Mouse (Mus musculus) c-Kit-positive CD71-positive TER-119-positive erythroid progenitor cells, embryonic 14.5 days (primary cell): ENCODE data around the gene Drg1.
A peak's percentile ranks its signal among the peaks of the same experiment; 100 is the strongest.

Source experiments
- DNase-seq: peaks from one replicate; pipeline ENCODE4 v3.0.0-alpha.2; 2013; ENCODE audit warnings: low spot score

Gene Drg1

GRCm38 (mm10) chr11:3266079-3266685 lies at the start of gene Drg1:
Drg1 (minus strand) TSS chr11:3266415.
- peak; percentile 89 for DNase-seq

DNA sequence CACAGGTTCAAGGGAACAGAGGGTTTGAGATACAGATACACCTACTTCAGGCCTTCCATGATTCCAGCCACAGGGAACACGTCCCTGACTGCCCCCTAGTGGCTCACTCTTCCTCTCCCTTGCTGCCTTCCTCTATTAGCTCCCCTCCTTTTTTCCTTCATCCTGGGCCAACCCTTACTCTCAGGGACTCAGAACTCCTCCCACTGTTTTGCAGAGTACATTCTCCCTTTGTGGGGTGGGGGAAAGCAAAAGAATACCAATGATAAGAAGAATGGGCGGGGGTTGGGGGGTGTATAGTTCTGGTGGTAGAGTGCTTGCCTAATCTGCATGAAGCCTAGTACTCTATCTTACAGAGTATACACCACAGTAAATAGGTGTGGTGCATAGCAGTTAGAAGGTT lies 47.9 kb upstream of the Drg1 start:
- peak; percentile 59 for DNase-seq

GRCm38 (mm10) chr11:3313294-3313693 lies 47.1 kb upstream of the Drg1 start:
- DNase-seq, result no peak

DNA sequence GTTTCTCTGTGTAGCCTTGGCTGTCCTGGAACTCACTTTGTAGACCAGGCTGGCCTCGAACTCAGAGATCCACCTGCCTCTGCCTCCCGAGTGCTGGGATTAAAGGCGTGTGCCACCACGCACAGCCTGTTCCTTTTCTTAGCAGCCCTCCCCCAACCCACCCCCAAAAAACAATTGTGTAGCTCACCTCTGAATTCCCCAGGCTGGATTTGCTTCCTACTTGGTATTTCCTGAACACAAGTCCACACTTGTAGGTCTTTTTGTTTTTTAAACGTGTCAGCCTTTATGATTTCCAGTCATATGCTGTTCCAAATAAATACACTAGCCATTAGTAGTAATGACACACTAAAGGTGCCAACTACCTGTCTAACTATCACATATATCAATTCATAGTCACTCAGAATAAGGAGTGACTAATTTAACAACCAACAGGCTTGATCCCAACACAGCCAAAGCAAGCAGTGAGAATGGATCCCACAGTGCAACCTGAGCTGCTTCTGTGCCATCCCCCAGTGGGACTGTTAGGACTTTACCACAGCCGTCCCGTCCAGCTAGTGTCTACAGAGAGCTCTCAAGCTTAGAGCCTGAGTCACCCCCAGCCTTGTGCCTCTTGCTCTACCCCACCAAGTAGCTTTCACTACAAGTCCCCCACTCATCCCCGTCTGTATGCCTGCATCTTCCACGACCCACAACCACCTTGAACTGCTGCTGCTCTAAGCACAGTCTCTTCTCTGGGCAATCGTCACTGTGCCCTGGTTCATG lies 45.6 kb upstream of the Drg1 start:
- DNase-seq, result no peak

- no peak for DNase-seq
Observed at GRCm38 (mm10) chr11:3310789-3311585, 44.8 kb upstream of the Drg1 start.

DNA sequence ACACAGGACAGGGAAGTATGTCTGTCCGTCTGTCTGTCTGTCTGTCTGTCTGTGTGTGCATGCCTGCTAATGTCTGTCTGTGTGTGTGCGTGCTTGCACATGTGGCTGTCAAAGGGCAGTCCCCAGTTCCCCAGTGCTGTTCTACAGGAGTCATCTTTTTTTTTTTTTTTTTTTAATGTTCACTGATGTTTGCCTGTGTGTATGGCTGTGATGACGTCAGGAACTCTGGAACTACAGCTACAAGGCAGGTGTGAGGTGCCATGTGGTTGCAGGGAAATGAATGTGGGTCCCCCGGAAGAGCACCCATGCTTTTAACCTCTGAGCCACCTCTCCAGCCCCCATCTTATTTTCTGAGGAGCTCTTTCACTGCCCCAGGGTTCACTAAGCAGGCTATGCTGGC lies 43.7 kb upstream of the Drg1 start:
- no peak for DNase-seq

GRCm38 (mm10) chr11:3307875-3308274 lies 41.7 kb upstream of the Drg1 start:
- no peak for DNase-seq

- no peak for DNase-seq
Observed at GRCm38 (mm10) chr11:3305821-3306220, 39.6 kb upstream of the Drg1 start.

GRCm38 (mm10) chr11:3302792-3303191 lies 36.6 kb upstream of the Drg1 start:
- DNase-seq, result no peak

GRCm38 (mm10) chr11:3302385-3302784 lies 36.2 kb upstream of the Drg1 start:
- DNase-seq, result no peak

DNA sequence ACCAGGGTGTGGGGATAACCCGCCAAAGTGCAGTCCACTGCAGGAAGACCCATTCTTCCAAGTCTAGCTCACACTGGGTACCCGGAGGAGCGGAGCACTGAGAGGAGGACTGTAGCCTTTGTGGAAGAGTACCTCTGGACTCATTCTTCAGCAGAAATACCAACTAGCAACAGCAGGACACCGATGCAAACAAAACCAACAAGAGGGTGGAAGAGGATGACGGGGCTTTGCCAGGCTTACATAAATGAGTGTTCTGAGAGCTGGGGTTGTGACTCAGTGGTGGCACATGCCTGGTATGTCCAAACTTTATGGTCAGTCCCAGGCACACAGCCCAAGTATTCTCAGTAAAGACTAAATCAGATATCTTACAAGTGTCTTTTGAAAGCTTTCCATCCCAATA lies 34.9 kb upstream of the Drg1 start:
- DNase-seq, result no peak

- no peak for DNase-seq
Observed at GRCm38 (mm10) chr11:3298813-3299185, 32.6 kb upstream of the Drg1 start.

DNA sequence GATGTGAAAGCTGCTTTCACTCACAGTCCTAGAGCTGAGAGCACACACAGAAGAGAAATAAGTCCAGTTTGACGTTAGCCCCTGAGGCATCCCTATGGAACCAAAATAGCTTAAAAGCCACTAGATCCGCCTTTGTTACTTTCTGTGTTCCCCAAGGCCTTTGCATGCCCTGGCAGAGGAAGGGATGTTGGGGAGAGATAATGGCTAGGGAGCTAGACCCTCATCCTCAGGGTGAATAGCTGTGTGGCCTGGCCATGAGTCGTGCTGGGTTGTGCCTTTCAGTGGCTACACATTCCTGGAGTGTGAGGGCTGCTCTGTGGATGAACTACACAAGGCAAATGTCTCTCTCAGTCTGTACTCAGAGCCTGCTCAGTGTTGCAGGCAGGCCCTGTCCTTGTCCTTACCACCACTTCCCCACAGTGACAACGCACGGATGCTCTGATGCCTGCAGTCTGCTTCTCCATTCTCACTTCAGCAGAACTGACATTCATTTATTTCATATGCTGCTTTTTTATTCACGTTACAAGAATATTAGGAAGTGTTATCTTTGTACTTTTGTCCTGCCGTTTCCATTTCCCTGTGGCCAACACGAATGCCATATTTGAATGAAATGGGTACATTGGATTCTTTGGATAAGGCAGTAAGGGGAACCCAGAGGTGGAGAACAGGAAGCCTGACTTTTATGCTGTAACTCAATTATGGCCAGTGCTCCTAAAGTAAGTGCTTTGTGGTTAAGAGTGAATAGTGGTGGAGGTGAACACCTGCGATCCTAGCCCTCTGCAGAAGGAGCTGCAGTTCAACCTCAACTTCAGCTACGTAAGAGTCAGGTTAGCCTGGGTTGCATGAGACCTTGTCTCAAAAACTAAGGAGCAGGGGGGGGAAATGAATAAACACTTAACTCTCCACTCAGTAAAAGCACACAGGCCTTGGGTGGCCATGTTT lies 31.9 kb upstream of the Drg1 start:
- DNase-seq, result no peak

- DNase-seq, result no peak
Observed at GRCm38 (mm10) chr11:3296056-3296455, 29.8 kb upstream of the Drg1 start.

- DNase-seq, result no peak
Observed at GRCm38 (mm10) chr11:3294641-3295040, 28.4 kb upstream of the Drg1 start.

DNA sequence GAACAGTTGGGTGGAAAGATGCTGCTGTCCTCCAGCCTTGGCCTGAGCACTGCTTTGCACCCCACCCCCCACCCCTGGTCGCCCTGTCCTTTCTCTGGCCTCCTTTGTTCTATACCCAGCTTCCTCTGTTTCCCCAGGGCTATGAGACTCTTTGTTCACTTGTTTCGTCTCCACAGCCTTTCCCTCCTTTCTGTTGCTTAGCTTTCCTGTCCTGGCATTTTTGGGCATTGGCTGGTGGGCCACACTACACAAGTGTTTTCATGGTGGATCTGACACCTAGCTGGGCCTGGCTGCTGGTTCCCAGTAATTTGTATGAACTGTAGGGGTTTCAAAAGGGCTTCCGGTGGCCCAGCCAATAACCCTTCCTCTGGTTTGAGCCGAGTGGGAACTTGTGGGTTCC lies 27.1 kb upstream of the Drg1 start:
- no peak for DNase-seq

GRCm38 (mm10) chr11:3292711-3293249 lies 26.6 kb upstream of the Drg1 start:
- DNase-seq, result peak; percentile 24

DNA sequence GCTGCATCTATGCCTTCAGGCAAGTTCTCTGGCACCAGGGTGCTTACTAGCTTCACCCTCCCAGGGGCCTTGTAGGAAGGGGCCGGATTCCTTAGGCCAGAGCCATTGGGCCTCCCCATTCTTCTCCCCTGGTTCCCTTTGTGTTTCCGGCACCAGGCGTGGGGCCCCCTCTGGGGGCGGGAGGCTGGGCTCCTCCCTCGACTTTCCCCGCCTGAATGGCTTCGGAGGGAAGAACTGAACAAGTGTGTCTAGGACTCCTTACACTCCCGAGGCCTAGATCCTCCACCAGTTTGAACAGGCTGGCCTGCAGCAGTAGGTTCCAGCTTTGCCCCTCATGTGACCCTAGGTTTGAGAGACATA lies 25.8 kb upstream of the Drg1 start:
- DNase-seq, result peak; percentile 77

DNA sequence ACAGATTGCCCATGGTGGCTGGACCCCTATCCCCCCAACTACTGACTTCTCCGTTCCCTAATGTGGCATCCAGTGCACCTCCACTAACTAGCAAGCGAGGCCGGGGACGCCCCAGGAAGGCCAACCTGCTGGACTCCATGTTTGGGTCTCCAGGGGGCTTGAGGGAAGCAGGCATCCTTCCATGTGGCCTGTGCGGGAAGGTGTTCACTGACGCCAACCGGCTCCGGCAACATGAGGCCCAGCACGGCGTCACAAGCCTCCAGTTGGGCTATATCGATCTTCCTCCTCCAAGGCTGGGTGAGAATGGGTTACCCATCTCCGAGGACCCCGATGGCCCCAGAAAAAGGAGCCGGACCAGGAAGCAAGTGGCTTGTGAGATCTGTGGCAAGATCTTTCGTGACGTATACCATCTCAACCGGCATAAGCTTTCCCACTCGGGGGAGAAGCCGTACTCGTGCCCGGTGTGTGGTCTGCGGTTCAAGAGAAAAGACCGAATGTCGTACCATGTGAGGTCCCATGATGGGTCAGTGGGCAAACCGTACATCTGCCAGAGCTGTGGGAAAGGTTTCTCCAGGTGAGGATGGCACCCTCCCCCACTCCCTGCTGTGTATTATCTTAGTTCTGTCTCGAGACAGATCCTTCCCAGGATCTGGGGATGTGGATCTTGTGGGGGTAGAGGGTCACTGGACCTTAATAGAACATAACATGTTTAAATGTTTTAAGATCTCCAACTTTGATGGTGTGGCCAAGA lies 25.3 kb upstream of the Drg1 start:
- DNase-seq, result peak; percentile 50

- peak; percentile 59 for DNase-seq
Observed at GRCm38 (mm10) chr11:3290640-3291310, 24.6 kb upstream of the Drg1 start.
